In the genomic region with DNA sequence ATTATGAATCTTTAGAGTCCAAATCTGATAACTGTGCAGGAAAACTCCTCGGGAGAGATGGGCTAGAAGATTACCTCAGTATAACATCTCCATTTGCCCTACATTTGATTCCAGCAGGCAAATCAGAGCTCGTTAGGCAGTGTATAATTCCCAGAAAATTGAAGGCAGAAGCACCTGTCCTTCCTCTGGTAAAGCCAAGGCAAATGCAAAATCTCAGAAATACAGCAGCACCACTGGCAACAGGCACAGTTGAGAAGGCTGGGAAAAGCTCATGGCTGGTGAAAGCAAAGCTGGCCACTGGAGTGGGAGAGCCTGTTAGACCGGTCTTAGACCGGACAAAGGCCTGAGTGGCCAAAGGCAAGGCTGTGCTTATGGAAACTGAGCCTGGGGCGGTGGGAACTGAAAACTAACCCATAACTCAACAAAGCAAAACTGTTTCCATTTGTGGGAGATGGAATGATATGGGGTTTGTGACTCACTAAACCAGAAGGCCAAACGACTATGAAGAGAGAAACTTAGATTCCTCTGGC, we compare ENCODE assay signal across 13 mouse cellular contexts. TPM values are rescaled to one million over a fixed set of nuclear protein-coding genes. Genes with fewer than 3 reads are reported as not detected.
"Had no signal": no experiment of that assay in that cellular context is flagged by ENCODE, and none has a peak within 500 bp of the region (broad histone marks: within the 10 kb centered on the region; RNA-seq: fewer than 3 reads in every experiment).

No protein-coding gene starts in this region.

- H3K4me1 ChIP-seq: limb, embryonic 12.5 days; liver, embryonic 13.5 days; megakaryocyte, embryonic 14.5 days; midbrain, embryonic 15.5 days; neural tube, embryonic 12.5 days had no signal

- H3K9ac ChIP-seq: limb, embryonic 12.5 days; liver, embryonic 13.5 days; liver, postnatal 0 days; midbrain, embryonic 15.5 days; neural tube, embryonic 12.5 days had no signal

- H3K4me2 ChIP-seq: limb, embryonic 12.5 days; liver, embryonic 13.5 days; midbrain, embryonic 11.5 days; midbrain, embryonic 15.5 days; neural tube, embryonic 12.5 days had no signal

- H3K4me3 ChIP-seq: limb, embryonic 12.5 days; liver, embryonic 13.5 days; megakaryocyte, embryonic 14.5 days; midbrain, embryonic 15.5 days; neural tube, embryonic 12.5 days had no signal

- H3K36me3 ChIP-seq: limb, embryonic 12.5 days; liver, embryonic 13.5 days; midbrain, embryonic 15.5 days; neural tube, embryonic 12.5 days had no signal

- H3K27ac ChIP-seq: limb, embryonic 12.5 days; liver, embryonic 13.5 days; macrophage; midbrain, embryonic 15.5 days; neural tube, embryonic 12.5 days had no signal

- H3K9me3 ChIP-seq: limb, embryonic 12.5 days; liver, embryonic 13.5 days; midbrain, embryonic 15.5 days; neural tube, embryonic 12.5 days had no signal

- ATAC-seq: intestine, embryonic 16.5 days; liver, postnatal 0 days; midbrain, embryonic 15.5 days had no signal

- DNase-seq: layer of hippocampus, adult 9-11 months; layer of hippocampus, postnatal 36 days; liver; liver, embryonic 13.5 days; liver, postnatal 0 days had no signal

- H3K27me3 ChIP-seq: limb, embryonic 12.5 days; liver, embryonic 13.5 days; megakaryocyte, embryonic 14.5 days; midbrain, embryonic 15.5 days; neural tube, embryonic 12.5 days had no signal

RNA-seq across cellular contexts. Expression of gene Prlr, which starts 15.1 kb away (rescaled TPM):
- total RNA-seq: monocyte, adult 5-6 weeks had no signal
- polyA plus RNA-seq: macrophage had no signal
